Mouse (Mus musculus) liver, embryonic 16.5 days (tissue): Measurements from ENCODE around the gene Dnmt3b. TPM values are rescaled to one million over a fixed set of nuclear protein-coding genes. Genes with fewer than 3 reads are reported as not detected.
"Not testable (repeated sequence)": the region's sequence is repeated elsewhere in the genome, so short reads cannot be mapped to it uniquely, and the experiment has no call there.

Source experiments
- ATAC-seq: fragments of 200-750 bp; cut with Nextera tagmentation; 2 replicates; pipeline ENCODE4 v1.8.0; 2017; ENCODE audit warnings: low read depth, mild to moderate bottlenecking, moderate number of reproducible peaks, moderate library complexity
- H3K27ac ChIP-seq: fragments of 300-500 bp; sonication (generic); 2 replicates; pipeline ENCODE4 v1.5.1; 2014; ENCODE audit warnings: mild to moderate bottlenecking, low read length
- H3K27me3 ChIP-seq: fragments of 300-500 bp; sonication (generic); 2 replicates; pipeline ENCODE4 v1.6.1; 2014; ENCODE audit warnings: low read depth, low read length, mixed read lengths; ENCODE audit not compliant: control insufficient read depth, insufficient read depth
- H3K36me3 ChIP-seq: fragments of 300-500 bp; sonication (generic); 2 replicates; pipeline ENCODE4 v1.6.1; 2014; ENCODE audit warnings: mild to moderate bottlenecking; ENCODE audit not compliant: control insufficient read depth, insufficient read depth
- H3K4me1 ChIP-seq: fragments of 300-500 bp; sonication (generic); 2 replicates; pipeline ENCODE4 v1.6.1; 2014; ENCODE audit warnings: low read depth, low read length, mixed read lengths; ENCODE audit not compliant: control insufficient read depth
- H3K4me2 ChIP-seq: fragments of 300-500 bp; sonication (generic); 2 replicates; pipeline ENCODE4 v1.6.1; 2014; ENCODE audit warnings: low read depth, low read length, mixed read lengths
- H3K4me3 ChIP-seq: fragments of 300-500 bp; sonication (generic); 2 replicates; pipeline ENCODE4 v1.5.1; 2014; ENCODE audit warnings: low read depth, mild to moderate bottlenecking, low read length
- H3K9ac ChIP-seq: fragments of 300-500 bp; sonication (generic); 2 replicates; pipeline ENCODE4 v1.6.1; 2014; ENCODE audit warnings: low read depth, low read length
- H3K9me3 ChIP-seq: fragments of 300-500 bp; sonication (generic); replicated peaks from 2 replicates; pipeline ENCODE4 v1.6.1; 2016; ENCODE audit warnings: low read length; ENCODE audit not compliant: control insufficient read depth
- WGBS: fragments of 180-500 bp; shearing (Covaris S2); extraction: QIAGEN DNeasy Blood & Tissue Kit; methylation state at CpG from one replicate; pipeline ENCODE4 v1.1.7; 2014; ENCODE audit not compliant: insufficient replicate concordance; 5-methylcytosine and 5-hydroxymethylcytosine counted together
- polyA plus RNA-seq: library from polyadenylated mRNA; unstranded; fragments of >200 nt; fragmentation: Nextera tagmentation; extraction: Ambion mirVana; gene quantifications from 2 replicates; pipeline ENCODE4 v1.2.1, GENCODE M21; 2015

Gene Dnmt3b
- polyA plus RNA-seq, 1 experiment from 2014 or later, result 3.3 TPM

GRCm38 (mm10) chr2:153677550-153677949 is 28.3 kb downstream of the Dnmt3b start:
- Histone ChIP-seq H3K9ac (no peak overlapping the region), H3K4me2 (no peak overlapping the region), H3K4me3 (no peak overlapping the region), H3K4me1 (no peaks in the 10 kb centered on the region; the same call in 1 of the 2 replicates), H3K9me3 (no peaks in the 10 kb centered on the region), H3K36me3 (no peaks in the 10 kb centered on the region), H3K27ac (no peak overlapping the region), H3K27me3 (no peaks in the 10 kb centered on the region)
- ATAC-seq, result no peak
- WGBS, result 57% methylated on average over 7 of the region's 7 CpGs

- Histone ChIP-seq H3K27ac (no peak overlapping the region), H3K27me3 (no peaks in the 10 kb centered on the region), H3K9me3 (no peaks in the 10 kb centered on the region), H3K9ac (no peak overlapping the region), H3K4me2 (no peak overlapping the region), H3K4me3 (no peak overlapping the region), H3K36me3 (no peaks in the 10 kb centered on the region), H3K4me1 (no peaks in the 10 kb centered on the region; the same call in 1 of the 2 replicates)
- ATAC-seq, result no peak
- WGBS, result 72% methylated on average over 1 of the region's 1 CpGs
Observed at GRCm38 (mm10) chr2:153679959-153680358, 30.7 kb downstream of the Dnmt3b start.

GRCm38 (mm10) chr2:153693413-153693812 is 44.2 kb downstream of the Dnmt3b start:
- H3K4me3 ChIP-seq, H3K4me1 ChIP-seq, H3K9me3 ChIP-seq, H3K4me2 ChIP-seq, H3K27me3 ChIP-seq, H3K36me3 ChIP-seq, H3K9ac ChIP-seq, H3K27ac ChIP-seq: not testable (repeated sequence)
- WGBS, result 64% methylated on average over 5 of the region's 7 CpGs
- ATAC-seq, result peak; percentile 61

- Histone ChIP-seq H3K9me3 (no peaks in the 10 kb centered on the region), H3K36me3 (no peaks in the 10 kb centered on the region), H3K4me1 (no peaks in the 10 kb centered on the region), H3K4me2 (no peak overlapping the region), H3K27me3 (no peaks in the 10 kb centered on the region), H3K27ac (no peak overlapping the region), H3K4me3 (no peak overlapping the region), H3K9ac (no peak overlapping the region)
- 51% methylated on average over 19 of the region's 19 CpGs for WGBS
- ATAC-seq, result no peak
Observed at GRCm38 (mm10) chr2:153694462-153695085, 45.3 kb downstream of the Dnmt3b start.

- H3K36me3 ChIP-seq, result no peaks in the 10 kb centered on the region
- H3K27ac ChIP-seq, result no peak within 1 kb of the TSS
- no peak for ATAC-seq
- no peaks in the 10 kb centered on the region for H3K27me3 ChIP-seq
- no peak within 1 kb of the TSS for H3K4me2 ChIP-seq
- no peak within 1 kb of the TSS for H3K9ac ChIP-seq
- H3K4me1 ChIP-seq, result no peaks in the 10 kb centered on the region
- no peaks in the 10 kb centered on the region for H3K9me3 ChIP-seq
- no peak within 1 kb of the TSS for H3K4me3 ChIP-seq
Observed at GRCm38 (mm10) chr2:153696352-153696751, 47.1 kb downstream of the Dnmt3b start, which contains the start of gene Dnmt3c. Dnmt3c (plus strand) TSS chr2:153696652.

GRCm38 (mm10) chr2:153703389-153703788 is 54.1 kb downstream of the Dnmt3b start:
- Histone ChIP-seq H3K36me3 (no peaks in the 10 kb centered on the region), H3K9me3 (no peaks in the 10 kb centered on the region), H3K4me1 (no peaks in the 10 kb centered on the region), H3K4me3 (no peak overlapping the region), H3K9ac (no peak overlapping the region), H3K27me3 (no peaks in the 10 kb centered on the region), H3K27ac (no peak overlapping the region), H3K4me2 (no peak overlapping the region)
- no peak for ATAC-seq
- WGBS, result 60% methylated on average over 6 of the region's 6 CpGs

- ATAC-seq, result no peak
Observed at GRCm38 (mm10) chr2:153710701-153711330, 61.6 kb downstream of the Dnmt3b start.

GRCm38 (mm10) chr2:153712646-153713091 is 63.4 kb downstream of the Dnmt3b start:
- Histone ChIP-seq H3K9me3 (no peaks in the 10 kb centered on the region), H3K9ac (no peak overlapping the region), H3K27me3 (no peaks in the 10 kb centered on the region), H3K4me1 (peaks cover 4% of the 10 kb centered on the region), H3K27ac (0 out of 2 replicates have a peak overlapping the region, but pooled peaks have one; percentile 1), H3K4me3 (no peak overlapping the region), H3K4me2 (no peak overlapping the region), H3K36me3 (no peaks in the 10 kb centered on the region)
- peak; percentile 81 for ATAC-seq
- WGBS, result 35% methylated on average over 3 of the region's 3 CpGs

More at GRCm38 (mm10) chr2:153710701-153711330, 61.6 kb downstream of the Dnmt3b start:
- H3K9me3 ChIP-seq, result no peaks in the 10 kb centered on the region
- 37% methylated on average over 8 of the region's 8 CpGs for WGBS
- H3K4me1 ChIP-seq, result peaks cover 4% of the 10 kb centered on the region
- H3K27ac ChIP-seq, result no peak overlapping the region
- H3K36me3 ChIP-seq, result no peaks in the 10 kb centered on the region
- no peak overlapping the region for H3K4me3 ChIP-seq
- H3K9ac ChIP-seq, result no peak overlapping the region
- no peaks in the 10 kb centered on the region for H3K27me3 ChIP-seq
- H3K4me2 ChIP-seq, result no peak overlapping the region

GRCm38 (mm10) chr2:153713227-153713626 is 64.0 kb downstream of the Dnmt3b start:
- Histone ChIP-seq H3K36me3 (no peaks in the 10 kb centered on the region), H3K9ac (no peak overlapping the region), H3K4me2 (no peak overlapping the region), H3K27me3 (no peaks in the 10 kb centered on the region), H3K9me3 (no peaks in the 10 kb centered on the region), H3K4me3 (no peak overlapping the region), H3K4me1 (peaks cover 4% of the 10 kb centered on the region), H3K27ac (0 out of 2 replicates have a peak overlapping the region, but pooled peaks have one; percentile 1)
- no peak for ATAC-seq
- WGBS, result 44% methylated on average over 4 of the region's 4 CpGs
